ENCODE assay signal across 23 mouse cellular contexts in genomic region chr7:75666982-75667381, GRCm38 (mm10).
DNase-seq lines count a peak whose midpoint lies in the region; ATAC-seq and TF ChIP-seq lines count a peak whose summit lies in the region.
"Had no signal": no experiment of that assay in that cellular context is flagged by ENCODE, and none has a peak within 500 bp of the region (broad histone marks: within the 10 kb centered on the region; RNA-seq: fewer than 3 reads in every experiment).

No protein-coding gene starts in this region.

- no peak overlapping the region for H3K9ac ChIP-seq in heart, embryonic 13.5 days
- H3K9ac ChIP-seq in heart, embryonic 11.5 days (ENCODE audit: low read depth, low read length): no peak overlapping the region
- H3K9ac ChIP-seq: embryonic facial prominence, embryonic 13.5 days; heart, embryonic 15.5 days; hindbrain, embryonic 12.5 days; limb, embryonic 12.5 days; liver, embryonic 14.5 days; midbrain, embryonic 15.5 days had no signal

- peaks cover 36% of the 10 kb centered on the region for H3K36me3 ChIP-seq in heart, embryonic 13.5 days
- H3K36me3 ChIP-seq in heart, embryonic 11.5 days (ENCODE audit: control insufficient read depth, insufficient read depth, low read length): no peaks in the 10 kb centered on the region
- peaks cover 25% of the 10 kb centered on the region for H3K36me3 ChIP-seq in myocyte (ENCODE audit: control insufficient read depth, insufficient read depth)
- H3K36me3 ChIP-seq: midbrain, embryonic 15.5 days had no signal

- no peak overlapping the region for H3K4me2 ChIP-seq in heart, embryonic 13.5 days
- H3K4me2 ChIP-seq in heart, embryonic 11.5 days: no peak overlapping the region
- peak overlapping the region; percentile 56 for H3K4me2 ChIP-seq in myocyte (ENCODE audit: low read depth)
- H3K4me2 ChIP-seq: embryonic facial prominence, embryonic 13.5 days; heart, embryonic 15.5 days; hindbrain, embryonic 12.5 days; limb, embryonic 12.5 days; midbrain, embryonic 15.5 days had no signal

- no peaks in the 10 kb centered on the region for H3K27me3 ChIP-seq in heart, embryonic 13.5 days (replicated peaks)
- H3K27me3 ChIP-seq in heart, embryonic 11.5 days (ENCODE audit: control insufficient read depth, insufficient read depth, low read length): no peaks in the 10 kb centered on the region
- H3K27me3 ChIP-seq in myocyte (ENCODE audit: control insufficient read depth, insufficient read depth, insufficient read length): no peaks in the 10 kb centered on the region
- H3K27me3 ChIP-seq: embryonic facial prominence, embryonic 13.5 days; heart, embryonic 15.5 days; hindbrain, embryonic 12.5 days; limb, embryonic 12.5 days; midbrain, embryonic 15.5 days had no signal

- no peak for ATAC-seq in heart, embryonic 13.5 days (ENCODE audit: extremely low read depth, insufficient number of reproducible peaks, low FRiP score, low TSS enrichment)
- no peak for ATAC-seq in heart, embryonic 11.5 days (replicated peaks; ENCODE audit: insufficient number of reproducible peaks, low FRiP score, low TSS enrichment)
- ATAC-seq in common myeloid progenitor, adult 5-6 weeks (replicated peaks; ENCODE audit: low read depth, poor library complexity, severe bottlenecking): peak; percentile 39; the same call in 1 of the 2 replicates
- ATAC-seq: intestine, embryonic 16.5 days; midbrain, embryonic 15.5 days had no signal

- H3K4me3 ChIP-seq in heart, embryonic 13.5 days: no peak overlapping the region
- H3K4me3 ChIP-seq in heart, embryonic 11.5 days (ENCODE audit: low read depth, low read length): no peak overlapping the region
- no peak overlapping the region for H3K4me3 ChIP-seq in myocyte
- H3K4me3 ChIP-seq: embryonic facial prominence, embryonic 13.5 days; forebrain, embryonic 10.5 days; heart, embryonic 15.5 days; hindbrain, embryonic 12.5 days; layer of hippocampus, adult 2 months; left cerebral cortex, adult 2 months; limb, embryonic 12.5 days; midbrain, embryonic 15.5 days had no signal

- H3K79me2 ChIP-seq in myocyte (ENCODE audit: control insufficient read depth, insufficient read depth): peaks cover 6% of the 10 kb centered on the region

- DNase-seq in CD4-positive, CD25-positive, alpha-beta regulatory T cell, adult 2 months (ENCODE audit: low read depth, low spot score): peak; percentile 49
- DNase-seq in layer of hippocampus, adult 8-10 months (ENCODE audit: low spot score in 2 of 2): no peak
- no peak for DNase-seq in thymus, postnatal 36 days
- DNase-seq: adrenal gland, postnatal 25 days; cerebellum, adult 8-10 months; gastrocnemius, postnatal 25 days; right cerebral cortex, postnatal 14 days; thymus, postnatal 4 days had no signal

- no peak overlapping the region for H3ac ChIP-seq in myocyte (ENCODE audit: control insufficient read depth, insufficient read length)

- H3K27ac ChIP-seq in heart, embryonic 13.5 days (replicated peaks): peak overlapping the region; percentile 51
- H3K27ac ChIP-seq in heart, embryonic 11.5 days (ENCODE audit: low read depth, low read length): no peak overlapping the region
- H3K27ac ChIP-seq: embryonic facial prominence, embryonic 13.5 days; forebrain, embryonic 10.5 days; hindbrain, embryonic 12.5 days; kidney, postnatal 0 days; layer of hippocampus, adult 2 months; left cerebral cortex, adult 2 months; limb, embryonic 12.5 days; liver, embryonic 14.5 days; midbrain, embryonic 15.5 days had no signal

- 76% methylated on average over 3 of the region's 3 CpGs for WGBS in heart, embryonic 13.5 days
- WGBS in heart, embryonic 11.5 days (ENCODE audit: insufficient replicate concordance): 74% methylated on average over 3 of the region's 3 CpGs

- no peak for TF ChIP-seq POLR2A in myocyte (IDR thresholded peaks at IDR 0.05; ENCODE audit: insufficient read length, low read depth)

- peaks cover 34% of the 10 kb centered on the region for H3K4me1 ChIP-seq in heart, embryonic 13.5 days
- peaks cover 11% of the 10 kb centered on the region for H3K4me1 ChIP-seq in heart, embryonic 11.5 days (ENCODE audit: control insufficient read depth, insufficient read depth, low read length)
- H3K4me1 ChIP-seq: hindbrain, embryonic 12.5 days; midbrain, embryonic 15.5 days had no signal

- no peaks in the 10 kb centered on the region for H3K9me3 ChIP-seq in heart, embryonic 13.5 days
- H3K9me3 ChIP-seq in heart, embryonic 11.5 days (replicated peaks; ENCODE audit: control insufficient read depth, low read length): no peaks in the 10 kb centered on the region
- H3K9me3 ChIP-seq: embryonic facial prominence, embryonic 13.5 days; forebrain, embryonic 10.5 days; heart, embryonic 15.5 days; hindbrain, embryonic 12.5 days; limb, embryonic 12.5 days; midbrain, embryonic 15.5 days had no signal

TF ChIP-seq in myocyte, 11 proteins besides CTCF, POLR2A, EP300 and RAD21:
- TF ChIP-seq TCF3 (IDR thresholded peaks at IDR 0.05; ENCODE audit: insufficient read length, low read depth) (no peak), MYOG (IDR thresholded peaks at IDR 0.05; ENCODE audit: control insufficient read depth in 1 of 3, insufficient read depth in 1 of 3, insufficient read length in 2 of 3, low read depth in 2 of 3) (no peak), POLR2AphosphoS2 (IDR thresholded peaks at IDR 0.05; ENCODE audit: insufficient read length, low read depth) (no peak), USF1 (IDR thresholded peaks at IDR 0.05; ENCODE audit: low read depth) (no peak), REST (IDR thresholded peaks at IDR 0.05; ENCODE audit: insufficient read depth, insufficient read length) (no peak), SRF (IDR thresholded peaks at IDR 0.05; ENCODE audit: control insufficient read depth, insufficient read length, low read depth) (no peak), TCF12 (IDR thresholded peaks at IDR 0.05; ENCODE audit: insufficient read depth, poor library complexity, severe bottlenecking) (no peak), MYOD1 (IDR thresholded peaks at IDR 0.05; ENCODE audit: control insufficient read depth in 1 of 3, insufficient read length in 2 of 3, low read depth in 2 of 3) (no peak), CEBPB (IDR thresholded peaks at IDR 0.05; ENCODE audit: insufficient read depth, poor library complexity, severe bottlenecking) (no peak), E2F4 (IDR thresholded peaks at IDR 0.05; ENCODE audit: insufficient read depth) (no peak), MAX (IDR thresholded peaks at IDR 0.05; ENCODE audit: low read depth) (no peak)
